Mouse (Mus musculus) midbrain, embryonic 10.5 days (tissue): ENCODE data around the gene Vgll4. TPM values are rescaled to one million over a fixed set of nuclear protein-coding genes. Genes with fewer than 3 reads are reported as not detected.
A peak's percentile ranks its signal among the peaks of the same experiment; 100 is the strongest.
"Not testable (repeated sequence)": the region's sequence is repeated elsewhere in the genome, so short reads cannot be mapped to it uniquely, and the experiment has no call there.

Experiments used
- DNase-seq: peaks from one replicate; pipeline ENCODE4 v3.0.0-alpha.2; 2017; ENCODE audit warnings: low spot score
- H3K27ac ChIP-seq: fragments of 300-500 bp; sonication (generic); replicated peaks from 2 replicates; pipeline ENCODE4 v1.5.1; 2016; ENCODE audit warnings: mild to moderate bottlenecking
- H3K27me3 ChIP-seq: fragments of 300-500 bp; sonication (generic); 2 replicates; pipeline ENCODE4 v1.6.1; 2016; ENCODE audit warnings: low read depth, mild to moderate bottlenecking; ENCODE audit not compliant: poor library complexity, severe bottlenecking
- H3K36me3 ChIP-seq: fragments of 300-500 bp; sonication (generic); 2 replicates; pipeline ENCODE4 v1.6.1; 2016; ENCODE audit warnings: mild to moderate bottlenecking, moderate library complexity
- H3K4me1 ChIP-seq: fragments of 300-500 bp; sonication (generic); 2 replicates; pipeline ENCODE4 v1.6.1; 2016
- H3K4me3 ChIP-seq: fragments of 300-500 bp; sonication (generic); 2 replicates; pipeline ENCODE4 v1.5.1; 2016; ENCODE audit warnings: mild to moderate bottlenecking, moderate library complexity
- H3K9me3 ChIP-seq: fragments of 300-500 bp; sonication (generic); replicated peaks from 2 replicates; pipeline ENCODE4 v1.6.1; 2016; ENCODE audit warnings: mild to moderate bottlenecking
- WGBS: fragments of 180-500 bp; shearing (Covaris S2); methylation state at CpG from one replicate; pipeline ENCODE4 v1.1.7; 2016; 5-methylcytosine and 5-hydroxymethylcytosine counted together
- polyA plus RNA-seq: library from polyadenylated mRNA; unstranded; fragments of >200 nt; fragmentation: Nextera tagmentation; extraction: Ambion mirVana; gene quantifications from 2 replicates; pipeline ENCODE4 v1.2.1, GENCODE M21; 2016

Vgll4 gene
- polyA plus RNA-seq, 1 experiment from 2014 or later, result 70.9 TPM

DNA sequence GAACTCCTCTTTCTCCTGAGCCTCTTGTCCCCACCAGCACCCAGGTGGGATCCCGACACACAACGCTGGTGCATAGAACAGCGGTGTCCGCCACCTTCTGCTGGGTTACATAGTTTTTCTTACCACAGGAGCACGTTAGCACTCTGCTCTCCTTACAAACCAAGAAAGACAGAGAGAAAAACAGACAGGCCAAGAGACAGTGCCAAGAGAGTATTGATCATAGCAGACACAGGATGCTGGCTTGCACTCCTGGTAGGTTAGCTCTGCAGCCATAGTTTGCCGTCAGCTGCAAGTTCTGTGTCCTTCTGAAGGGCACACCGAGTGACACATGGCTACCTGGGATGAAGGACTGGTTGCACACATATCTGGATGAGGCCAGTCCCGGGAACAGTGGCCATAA is 39.1 kb downstream of the Vgll4 start:
- no peak for DNase-seq
- peaks cover 7% of the 10 kb centered on the region; the same call in 1 of the 2 replicates for H3K9me3 ChIP-seq
- no peaks in the 10 kb centered on the region for H3K27me3 ChIP-seq
- H3K27ac ChIP-seq, result no peak overlapping the region
- 91% methylated on average over 8 of the region's 8 CpGs for WGBS
- peaks cover 6% of the 10 kb centered on the region; the same call in 1 of the 2 replicates for H3K4me1 ChIP-seq
- no peaks in the 10 kb centered on the region for H3K36me3 ChIP-seq
- no peak overlapping the region for H3K4me3 ChIP-seq

DNA sequence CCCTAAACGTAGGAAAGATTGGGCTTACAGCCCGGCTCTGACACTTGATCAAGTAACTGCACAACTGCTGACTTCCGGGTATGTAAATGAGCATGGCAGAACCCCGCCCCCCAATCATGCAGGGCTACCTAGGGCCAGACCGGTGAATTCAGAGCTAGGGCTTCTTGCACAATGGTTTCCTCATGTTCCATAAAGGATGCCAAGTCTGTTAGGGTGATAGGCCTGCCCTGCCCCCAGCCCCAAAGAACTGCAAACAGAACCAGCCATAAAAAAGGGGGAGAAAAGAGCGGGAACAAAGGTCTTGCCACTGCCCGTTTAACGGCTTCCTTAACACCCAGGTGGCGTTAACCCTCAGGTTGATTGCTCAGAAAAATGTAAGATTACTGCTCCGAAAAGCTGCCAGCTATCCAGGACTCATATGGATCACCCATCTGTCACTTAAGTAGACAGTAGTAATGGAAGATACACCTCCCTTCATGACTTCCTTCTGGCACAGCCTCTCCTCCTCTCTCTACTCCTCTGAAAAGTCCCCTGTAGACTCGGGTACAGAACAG is 39.7 kb downstream of the Vgll4 start:
- H3K27ac ChIP-seq, result no peak overlapping the region
- 70% methylated on average over 11 of the region's 11 CpGs for WGBS
- no peak for DNase-seq
- H3K27me3 ChIP-seq, result no peaks in the 10 kb centered on the region
- H3K36me3 ChIP-seq, result no peaks in the 10 kb centered on the region
- H3K4me3 ChIP-seq, result no peak overlapping the region
- peaks cover 6% of the 10 kb centered on the region; the same call in 1 of the 2 replicates for H3K4me1 ChIP-seq
- peaks cover 7% of the 10 kb centered on the region; the same call in 1 of the 2 replicates for H3K9me3 ChIP-seq

DNA sequence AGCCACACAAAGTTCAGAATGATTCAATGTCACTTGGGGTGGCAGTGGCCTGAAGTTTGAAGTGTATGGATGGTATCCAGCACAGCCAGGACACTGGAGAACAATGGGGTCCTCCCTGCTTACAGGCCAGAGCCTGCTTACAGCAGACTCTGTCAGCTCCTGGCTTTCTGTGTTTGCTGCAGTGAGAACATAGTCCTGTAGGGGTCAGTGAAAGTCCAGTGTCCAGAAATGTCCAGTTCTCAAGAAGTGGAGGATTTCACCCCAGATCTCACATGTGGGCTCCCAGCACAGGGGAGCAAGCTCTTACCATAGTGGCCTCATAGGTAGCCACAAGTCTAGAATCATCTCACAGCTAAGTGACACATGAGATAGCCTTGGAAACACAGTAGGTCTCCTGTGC is 40.4 kb downstream of the Vgll4 start:
- H3K9me3 ChIP-seq, result peaks cover 7% of the 10 kb centered on the region; the same call in 1 of the 2 replicates
- no peaks in the 10 kb centered on the region for H3K36me3 ChIP-seq
- peaks cover 6% of the 10 kb centered on the region; the same call in 1 of the 2 replicates for H3K4me1 ChIP-seq
- no peak overlapping the region for H3K4me3 ChIP-seq
- H3K27ac ChIP-seq, result no peak overlapping the region
- no peak for DNase-seq
- H3K27me3 ChIP-seq, result no peaks in the 10 kb centered on the region

DNA sequence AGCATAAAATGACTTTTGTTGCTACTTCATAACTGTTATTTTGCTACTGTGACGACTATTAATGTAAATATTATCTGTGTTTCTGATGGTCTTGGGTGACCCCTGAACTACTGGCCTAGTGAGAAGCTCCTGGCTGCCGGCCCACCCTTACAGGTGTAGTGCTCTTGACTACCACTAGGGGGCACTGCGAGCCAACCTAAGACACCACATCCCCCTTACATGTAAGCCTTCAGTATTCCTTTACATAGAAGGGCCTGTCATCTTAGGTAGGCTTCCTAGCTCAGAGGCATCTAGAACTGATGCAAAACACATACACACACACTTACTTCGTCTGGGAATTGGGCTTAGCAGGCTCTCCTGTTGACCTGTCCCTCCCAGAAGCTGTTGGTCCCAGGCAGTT is 41.3 kb downstream of the Vgll4 start:
- no peaks in the 10 kb centered on the region for H3K36me3 ChIP-seq
- peaks cover 7% of the 10 kb centered on the region; the same call in 1 of the 2 replicates for H3K9me3 ChIP-seq
- DNase-seq, result peak; percentile 77
- no peaks in the 10 kb centered on the region for H3K27me3 ChIP-seq
- H3K4me3 ChIP-seq, result no peak overlapping the region
- WGBS, result 8% methylated on average over 4 of the region's 4 CpGs
- H3K4me1 ChIP-seq, result peaks cover 6% of the 10 kb centered on the region; the same call in 1 of the 2 replicates
- no peak overlapping the region for H3K27ac ChIP-seq

DNA sequence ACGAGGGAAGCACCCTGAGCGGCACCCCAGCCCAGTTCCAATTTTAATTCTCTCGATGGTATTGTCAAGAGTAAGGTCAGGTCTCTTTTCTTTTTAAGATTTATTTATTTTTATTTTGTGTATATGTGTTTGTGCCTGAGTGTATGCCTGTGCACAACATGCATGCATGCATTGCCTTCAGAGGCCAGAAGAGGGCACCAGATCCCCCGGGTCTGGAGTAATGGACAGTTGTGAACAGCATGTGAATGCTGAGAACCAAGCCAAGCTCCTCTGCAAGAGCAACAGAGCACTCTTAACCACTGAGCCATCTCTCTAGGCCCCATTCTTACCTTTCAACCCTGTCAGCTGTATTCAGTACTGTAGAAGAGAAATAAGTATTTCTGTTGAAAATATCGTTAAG is 42.4 kb downstream of the Vgll4 start:
- DNase-seq, result no peak

DNA sequence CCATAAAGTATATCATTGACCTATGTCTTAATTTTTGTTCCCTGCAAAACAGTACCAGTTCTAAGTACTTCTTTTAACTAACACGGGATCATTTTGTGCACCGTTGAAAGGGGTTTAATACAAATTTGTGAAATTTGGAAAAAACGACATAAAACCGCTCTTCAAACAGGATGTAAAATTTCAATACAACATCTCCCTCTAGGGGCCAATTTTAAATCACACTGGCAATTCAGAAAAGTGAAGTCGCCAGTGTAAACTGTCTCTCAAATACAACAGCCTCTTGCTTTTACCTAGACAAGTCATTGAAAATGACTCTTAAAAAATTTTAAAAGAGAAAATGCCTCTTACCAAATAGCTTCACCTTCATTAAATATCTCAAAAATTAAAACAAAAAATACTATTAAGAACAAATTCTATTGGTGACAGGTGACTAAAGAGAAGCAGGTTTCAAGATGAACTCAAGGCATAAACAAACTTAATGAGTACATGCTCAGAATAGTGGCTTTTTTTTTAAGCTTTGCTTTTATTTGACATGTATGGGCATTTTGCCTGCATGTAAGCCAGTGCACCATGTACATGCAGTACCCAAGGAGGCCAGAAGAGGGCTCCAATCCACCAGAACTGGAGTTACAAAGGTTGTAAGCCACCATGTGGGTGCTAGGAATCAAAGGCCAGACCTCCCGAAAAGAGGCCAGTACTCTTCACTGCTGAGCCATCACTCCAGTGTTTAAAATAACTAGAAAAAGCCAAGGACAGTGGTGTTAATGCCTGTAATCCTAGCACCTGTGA is 43.2 kb downstream of the Vgll4 start:
- WGBS, result 45% methylated on average over 6 of the region's 6 CpGs
- peaks cover 9% of the 10 kb centered on the region; the same call in 1 of the 2 replicates for H3K4me1 ChIP-seq
- no peaks in the 10 kb centered on the region for H3K36me3 ChIP-seq
- no peak overlapping the region for H3K27ac ChIP-seq
- peaks cover 7% of the 10 kb centered on the region; the same call in 1 of the 2 replicates for H3K9me3 ChIP-seq
- no peak for DNase-seq
- no peak overlapping the region for H3K4me3 ChIP-seq
- no peaks in the 10 kb centered on the region for H3K27me3 ChIP-seq

More for the DNA sequence above, 42.4 kb downstream of the Vgll4 start:
- WGBS, result 90% methylated on average over 5 of the region's 5 CpGs
- Histone ChIP-seq H3K4me3 (no peak overlapping the region), H3K4me1 (peaks cover 6% of the 10 kb centered on the region; the same call in 1 of the 2 replicates), H3K9me3 (peaks cover 7% of the 10 kb centered on the region; the same call in 1 of the 2 replicates), H3K36me3 (no peaks in the 10 kb centered on the region), H3K27me3 (no peaks in the 10 kb centered on the region), H3K27ac (no peak overlapping the region)

DNA sequence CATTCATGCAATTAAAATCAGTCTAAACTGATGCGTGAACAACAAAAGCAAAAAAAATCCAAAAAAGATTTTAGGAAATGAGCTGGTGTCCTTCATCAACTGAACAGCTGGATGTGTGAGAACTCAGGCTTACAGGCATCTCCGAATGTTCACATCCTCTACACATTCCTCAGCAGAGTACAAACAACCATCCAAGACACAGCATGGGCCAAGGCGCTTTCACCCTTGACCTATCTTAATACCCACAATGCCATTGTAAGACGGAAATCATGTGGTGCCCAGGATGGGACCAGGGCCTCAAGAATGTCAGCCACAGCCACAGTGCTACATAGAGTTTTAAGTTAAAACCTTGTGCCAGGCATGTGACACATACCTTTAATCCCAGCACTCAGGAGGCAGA is 44.6 kb downstream of the Vgll4 start:
- Histone ChIP-seq H3K4me1 (peaks cover 14% of the 10 kb centered on the region), H3K27me3 (no peaks in the 10 kb centered on the region), H3K27ac (no peak overlapping the region), H3K36me3 (no peaks in the 10 kb centered on the region), H3K9me3 (peaks cover 7% of the 10 kb centered on the region; the same call in 1 of the 2 replicates), H3K4me3 (no peak overlapping the region)
- DNase-seq, result no peak
- 87% methylated on average over 4 of the region's 4 CpGs for WGBS

DNA sequence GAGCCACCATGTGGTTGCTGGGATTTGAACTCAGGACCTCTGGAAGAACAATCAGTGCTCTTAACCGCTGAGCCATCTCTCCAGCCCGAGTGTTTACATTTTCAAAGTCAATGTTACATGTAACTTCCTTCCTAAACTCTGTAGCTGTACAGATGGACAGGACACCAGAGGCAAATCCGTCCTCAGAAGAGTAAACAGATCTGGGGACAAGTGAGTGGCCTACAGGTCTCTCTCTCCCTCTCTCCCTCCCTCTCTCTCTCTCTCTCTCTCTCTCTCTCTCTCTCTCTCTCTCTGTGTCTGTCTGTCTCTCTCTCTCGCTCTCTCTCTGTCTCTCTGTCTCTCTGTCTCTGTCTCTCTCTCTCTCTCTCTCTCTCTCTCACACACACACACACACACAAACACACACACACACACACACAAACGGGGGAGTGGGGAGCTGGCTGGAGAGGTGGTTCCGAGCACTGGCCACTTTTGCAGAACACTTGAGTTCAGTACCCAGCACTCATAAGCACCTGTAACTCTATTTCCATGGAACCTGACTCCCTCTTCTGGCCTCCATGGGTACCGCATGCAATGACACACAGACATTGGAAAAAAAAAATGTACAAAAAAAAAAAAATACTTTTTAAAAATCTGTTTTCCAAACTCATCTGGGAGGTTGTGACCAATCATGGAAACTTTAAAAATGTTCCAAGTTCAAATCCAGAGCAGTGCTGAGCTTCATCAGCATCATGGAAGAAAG is 47.3 kb downstream of the Vgll4 start:
- H3K4me1 ChIP-seq, result peaks cover 33% of the 10 kb centered on the region
- H3K9me3 ChIP-seq, H3K4me3 ChIP-seq, H3K27me3 ChIP-seq, H3K27ac ChIP-seq: not testable (repeated sequence)
- peaks cover 17% of the 10 kb centered on the region for H3K36me3 ChIP-seq
- 72% methylated on average over 6 of the region's 7 CpGs for WGBS
- DNase-seq, result peak; percentile 49

DNA sequence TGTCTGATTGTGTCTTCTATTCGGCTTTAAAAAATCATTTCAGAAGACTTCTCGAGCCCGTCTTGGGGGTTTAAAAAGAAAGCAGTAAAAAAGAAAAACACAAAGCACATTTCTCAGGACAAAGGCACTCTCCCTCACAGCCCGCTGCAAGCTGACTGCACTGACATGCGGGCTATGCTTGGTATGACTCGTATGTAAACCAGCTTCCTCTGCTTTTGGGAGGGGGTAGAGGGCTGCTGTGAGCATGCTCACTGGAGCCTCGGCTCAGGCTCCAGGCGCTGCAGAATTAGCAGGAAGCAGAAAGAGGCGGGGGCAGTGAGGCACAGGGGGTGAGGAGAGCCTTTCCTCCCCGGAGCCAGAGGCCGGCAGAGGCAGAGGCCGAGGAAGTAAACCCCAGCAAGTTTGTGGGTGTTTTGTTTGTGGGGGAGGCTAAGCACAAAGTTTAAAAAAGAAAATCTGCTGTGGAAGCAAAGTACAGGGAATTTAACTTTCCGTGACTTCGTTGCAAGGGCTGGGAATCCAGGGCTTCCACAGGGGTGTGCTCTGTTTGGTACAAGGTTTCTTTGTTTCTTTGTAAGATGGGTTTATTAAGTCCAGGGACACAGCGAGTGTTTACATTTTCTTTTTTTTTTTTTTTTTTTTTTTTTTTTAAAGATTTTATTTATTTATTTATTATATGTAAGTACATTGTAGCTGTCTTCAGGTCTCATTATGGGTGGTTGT is 48.0 kb downstream of the Vgll4 start:
- peak overlapping the region; percentile 94 for H3K27ac ChIP-seq
- no peaks in the 10 kb centered on the region for H3K27me3 ChIP-seq
- peaks cover under 1% of the 10 kb centered on the region; the same call in 1 of the 2 replicates for H3K9me3 ChIP-seq
- peak overlapping the region; percentile 69 for H3K4me3 ChIP-seq
- DNase-seq, result peak; percentile 90
- WGBS, result 12% methylated on average over 15 of the region's 15 CpGs
- H3K36me3 ChIP-seq, result peaks cover 17% of the 10 kb centered on the region
- H3K4me1 ChIP-seq, result peaks cover 41% of the 10 kb centered on the region

DNA sequence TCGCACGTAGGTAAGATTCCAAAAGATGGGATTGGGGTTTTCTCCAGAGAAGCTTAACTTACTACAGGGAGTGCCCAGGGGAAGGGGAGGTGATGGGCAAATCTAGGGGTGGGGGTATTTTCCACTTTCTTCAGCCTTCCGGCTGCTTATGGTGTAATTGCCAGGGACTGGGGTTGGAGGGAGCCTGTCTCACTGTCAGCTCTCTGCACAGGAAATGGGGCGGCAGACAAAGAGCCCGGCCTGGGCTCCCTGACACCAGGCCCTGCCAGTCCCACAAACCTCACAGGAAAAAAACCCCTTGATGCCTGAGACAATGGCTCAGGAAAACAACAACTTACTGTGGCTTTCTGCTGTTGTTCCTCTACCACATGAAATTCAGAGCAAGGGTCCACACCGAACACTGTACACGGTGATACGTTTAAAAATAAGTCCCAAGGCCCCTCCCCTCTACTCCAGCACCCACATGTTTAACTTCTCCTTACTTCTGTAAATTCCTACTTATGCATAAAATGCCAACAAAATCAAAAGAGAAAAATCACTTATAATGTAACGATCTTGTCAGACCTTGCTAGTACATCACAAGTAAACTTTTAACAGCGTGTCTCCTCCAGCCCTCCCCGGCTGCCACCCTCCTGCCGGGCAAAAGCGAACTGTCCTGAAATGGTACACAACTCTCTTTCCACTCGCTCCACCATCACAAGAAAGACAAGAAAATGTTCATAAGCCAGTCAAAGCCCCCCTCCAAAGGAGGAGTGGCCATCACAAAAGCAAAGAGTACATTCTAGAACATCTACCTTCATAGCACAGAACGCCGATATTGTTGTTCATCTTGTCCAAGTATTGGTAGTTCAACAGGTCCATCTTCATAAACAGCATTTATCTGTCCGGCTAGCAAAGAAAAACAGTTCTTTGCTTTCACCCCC is 49.0 kb downstream of the Vgll4 start:
- Histone ChIP-seq H3K27ac (peak overlapping the region; percentile 94), H3K27me3 (no peaks in the 10 kb centered on the region), H3K36me3 (peaks cover 17% of the 10 kb centered on the region), H3K4me3 (peak overlapping the region; percentile 69), H3K9me3 (no peaks in the 10 kb centered on the region), H3K4me1 (peaks cover 51% of the 10 kb centered on the region)
- DNase-seq, result peak; percentile 72
- WGBS, result 18% methylated on average over 17 of the region's 17 CpGs

DNA sequence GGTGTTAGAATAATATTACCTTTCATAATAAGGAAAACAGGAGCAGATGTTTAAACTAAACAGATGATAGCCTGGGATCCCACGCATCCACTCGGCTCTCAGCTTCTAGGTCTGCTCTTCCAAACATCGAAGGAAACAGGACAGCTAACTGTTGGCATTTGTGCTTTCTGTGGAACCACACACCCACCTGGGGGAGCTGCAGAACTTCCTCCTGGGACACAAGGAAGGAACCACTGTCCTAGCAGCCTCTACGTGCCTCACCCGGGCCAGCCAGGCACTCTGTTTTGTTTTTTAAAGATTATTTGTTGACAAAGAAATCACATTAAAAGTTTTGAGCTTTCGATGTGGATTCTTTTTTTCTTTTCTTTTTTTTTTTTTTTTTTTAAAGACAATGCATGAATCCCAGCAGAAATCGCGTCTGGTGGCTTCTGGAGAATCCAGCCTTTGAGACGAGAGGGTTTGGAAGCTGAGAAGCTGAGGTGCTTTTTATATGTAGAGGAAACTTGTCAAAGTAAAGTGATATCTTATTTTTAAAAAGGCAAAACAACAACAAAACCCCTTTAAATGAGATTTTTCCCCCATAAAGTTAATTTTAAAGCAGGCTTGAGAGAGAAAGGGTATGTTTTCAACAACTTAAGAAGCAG is 50.0 kb downstream of the Vgll4 start:
- 44% methylated on average over 9 of the region's 9 CpGs for WGBS
- peaks cover 17% of the 10 kb centered on the region for H3K36me3 ChIP-seq
- H3K27me3 ChIP-seq, result no peaks in the 10 kb centered on the region
- no peaks in the 10 kb centered on the region for H3K9me3 ChIP-seq
- peaks cover 61% of the 10 kb centered on the region for H3K4me1 ChIP-seq
- peak overlapping the region; percentile 69 for H3K4me3 ChIP-seq
- peak overlapping the region; percentile 94 for H3K27ac ChIP-seq
- DNase-seq, result no peak
